Mouse (Mus musculus) heart, adult 2 months (tissue): ENCODE data around the gene Ndufa8.

ENCODE experiments used
- CTCF ChIP-seq: fragments of 200-600 bp; IDR thresholded peaks from 2 replicates; pipeline ENCODE4 v1.8.1; 2022; ENCODE audit warnings: antibody characterized with exemption, mild to moderate bottlenecking, moderate library complexity
- POLR2A ChIP-seq: fragments of 200-500 bp; IDR thresholded peaks from 2 replicates; pipeline ENCODE4 v1.6.1; 2011; ENCODE audit warnings: mild to moderate bottlenecking, low read depth, low read length, control low read depth; ENCODE audit not compliant: insufficient read depth

DNA sequence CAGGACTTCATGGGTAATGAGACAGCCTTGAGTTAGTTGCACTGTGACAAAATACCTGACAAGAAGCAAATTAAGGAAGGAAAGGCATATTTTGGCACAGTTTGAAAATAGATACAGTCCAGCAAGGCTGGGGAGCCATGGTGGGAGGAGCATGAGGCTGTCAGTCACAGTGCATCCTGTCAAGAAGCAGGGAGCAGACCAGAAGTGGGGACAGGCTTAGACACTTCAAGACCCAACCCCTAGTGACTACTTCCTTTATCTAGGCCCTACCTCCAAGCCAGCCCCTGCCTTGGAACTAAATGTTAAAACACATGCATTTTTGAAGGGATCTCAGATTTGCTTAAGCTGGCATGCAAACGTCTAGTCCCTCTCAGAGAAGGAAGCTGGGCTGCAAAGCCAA, 48.8 kb downstream of the Ndufa8 start:
- TF ChIP-seq CTCF (no peak), POLR2A (no peak)
